Mouse (Mus musculus) heart, embryonic 11.5 days (tissue): Measurements from ENCODE around the gene Rbm26. TPM values are rescaled to one million over a fixed set of nuclear protein-coding genes. Genes with fewer than 3 reads are reported as not detected.

Source experiments
- ATAC-seq: fragments of 200-750 bp; cut with Nextera tagmentation; replicated peaks from 2 replicates; pipeline ENCODE4 v1.8.0; 2017; ENCODE audit warnings: moderate library complexity; ENCODE audit not compliant: insufficient number of reproducible peaks, low FRiP score, low TSS enrichment
- H3K27ac ChIP-seq: fragments of 300-500 bp; sonication (generic); 2 replicates; pipeline ENCODE4 v1.5.1; 2014; ENCODE audit warnings: mild to moderate bottlenecking, low read depth, low read length
- H3K27me3 ChIP-seq: fragments of 300-500 bp; sonication (generic); 2 replicates; pipeline ENCODE4 v1.6.1; 2014; ENCODE audit warnings: mild to moderate bottlenecking, low read length, mixed read lengths; ENCODE audit not compliant: control insufficient read depth, insufficient read depth
- H3K36me3 ChIP-seq: fragments of 300-500 bp; sonication (generic); 2 replicates; pipeline ENCODE4 v1.6.1; 2014; ENCODE audit warnings: mild to moderate bottlenecking, low read length, moderate library complexity, mixed read lengths; ENCODE audit not compliant: control insufficient read depth, insufficient read depth
- H3K4me1 ChIP-seq: fragments of 300-500 bp; sonication (generic); 2 replicates; pipeline ENCODE4 v1.6.1; 2014; ENCODE audit warnings: low read length; ENCODE audit not compliant: control insufficient read depth, insufficient read depth
- H3K4me2 ChIP-seq: fragments of 300-500 bp; sonication (generic); 2 replicates; pipeline ENCODE4 v1.6.1; 2014; ENCODE audit warnings: mild to moderate bottlenecking, moderate library complexity
- H3K4me3 ChIP-seq: fragments of 300-500 bp; sonication (generic); 2 replicates; pipeline ENCODE4 v1.5.1; 2014; ENCODE audit warnings: low read depth, low read length
- H3K9ac ChIP-seq: fragments of 300-500 bp; sonication (generic); 2 replicates; pipeline ENCODE4 v1.6.1; 2014; ENCODE audit warnings: mild to moderate bottlenecking, low read depth, low read length, moderate library complexity
- H3K9me3 ChIP-seq: fragments of 300-500 bp; sonication (generic); replicated peaks from 2 replicates; pipeline ENCODE4 v1.6.1; 2016; ENCODE audit warnings: low read length; ENCODE audit not compliant: control insufficient read depth
- polyA plus RNA-seq: library from polyadenylated mRNA; unstranded; fragments of >200 nt; fragmentation: Nextera tagmentation; extraction: Ambion mirVana; gene quantifications from 2 replicates; pipeline ENCODE4 v1.2.1, GENCODE M21; 2014

The Rbm26 gene
- polyA plus RNA-seq, 1 experiment from 2014 or later: 26.1 TPM

GRCm38 (mm10) chr14:105057934-105058333 is 119.2 kb downstream of the Rbm26 start:
- H3K9me3 ChIP-seq: no peaks in the 10 kb centered on the region
- no peak overlapping the region for H3K4me3 ChIP-seq
- ATAC-seq: no peak

More at GRCm38 (mm10) chr14:105057934-105058333, 119.2 kb downstream of the Rbm26 start:
- no peak overlapping the region for H3K4me2 ChIP-seq
- no peak overlapping the region for H3K27ac ChIP-seq
- no peaks in the 10 kb centered on the region for H3K4me1 ChIP-seq
- H3K9ac ChIP-seq: no peak overlapping the region
- H3K27me3 ChIP-seq: no peaks in the 10 kb centered on the region
- H3K36me3 ChIP-seq: no peaks in the 10 kb centered on the region

Other genes starting within 250 kb of the Rbm26 start
- 57.8 and 64.7 TPM in 2 replicates for gene Ndfip2, start 81.2 kb upstream of the Rbm26 start, polyA plus RNA-seq